Mouse (Mus musculus): Measurements from ENCODE around the gene Sav1. TPM values are rescaled to one million over a fixed set of nuclear protein-coding genes. Genes with fewer than 3 reads are reported as not detected.

The Sav1 gene
- polyA plus RNA-seq, 1 experiment from 2014 or later: 7.6 TPM

Other genes with a start within 250 kb of the Sav1 start
- 5.0 TPM in 2 replicates for gene Cdkl1, start 195.7 kb downstream of the Sav1 start, polyA plus RNA-seq (2016; fragmentation: Nextera tagmentation; extraction: Ambion mirVana)
- gene Atl1, start 94.4 kb downstream of the Sav1 start, polyA plus RNA-seq (2016; fragmentation: Nextera tagmentation; extraction: Ambion mirVana): 8.0 and 9.5 TPM in 2 replicates
- gene Map4k5, start 93.8 kb downstream of the Sav1 start, polyA plus RNA-seq (2016; fragmentation: Nextera tagmentation; extraction: Ambion mirVana): 43.4 and 44.8 TPM in 2 replicates
- gene Nin, start 126.7 kb upstream of the Sav1 start, polyA plus RNA-seq (2016; fragmentation: Nextera tagmentation; extraction: Ambion mirVana): 10.4 and 11.4 TPM in 2 replicates
- not detected in 2 replicates for gene Abhd12b, start 167.1 kb upstream of the Sav1 start, polyA plus RNA-seq (2016; fragmentation: Nextera tagmentation; extraction: Ambion mirVana)
- 36.5 and 37.1 TPM in 2 replicates for gene Pygl, start 244.5 kb upstream of the Sav1 start, polyA plus RNA-seq (2016; fragmentation: Nextera tagmentation; extraction: Ambion mirVana)

All from heart, embryonic 12.5 days (tissue).